Mouse (Mus musculus): Measurements from ENCODE around the gene Dnajc17. TPM values are rescaled to one million over a fixed set of nuclear protein-coding genes. Genes with fewer than 3 reads are reported as not detected.

Dnajc17 gene
- total RNA-seq, 2 experiments from 2014 or later = 24.4 to 26.0 TPM

DNA sequence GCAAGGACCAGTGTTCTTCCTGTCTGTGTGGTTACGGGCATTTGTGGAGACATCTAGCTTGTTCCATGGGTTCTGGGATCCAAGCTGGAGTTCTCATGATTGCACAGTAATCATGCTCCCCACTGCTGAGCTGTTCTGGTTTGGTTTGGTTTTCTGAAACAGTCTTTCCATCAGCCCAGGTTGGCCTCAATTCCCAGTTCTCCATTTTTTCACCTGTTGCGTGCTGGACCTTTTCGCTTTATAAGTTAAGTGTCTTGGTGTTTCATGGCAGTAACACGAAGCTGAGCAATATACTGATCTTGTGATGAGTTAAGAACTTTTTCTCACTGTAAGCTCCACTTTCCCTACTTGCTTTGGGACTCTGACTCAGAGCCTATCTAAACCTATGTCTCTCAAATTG, 44.6 kb downstream of the Dnajc17 start:
- no peak for DNase-seq (ENCODE audit: low spot score in 2 of 2)

DNA sequence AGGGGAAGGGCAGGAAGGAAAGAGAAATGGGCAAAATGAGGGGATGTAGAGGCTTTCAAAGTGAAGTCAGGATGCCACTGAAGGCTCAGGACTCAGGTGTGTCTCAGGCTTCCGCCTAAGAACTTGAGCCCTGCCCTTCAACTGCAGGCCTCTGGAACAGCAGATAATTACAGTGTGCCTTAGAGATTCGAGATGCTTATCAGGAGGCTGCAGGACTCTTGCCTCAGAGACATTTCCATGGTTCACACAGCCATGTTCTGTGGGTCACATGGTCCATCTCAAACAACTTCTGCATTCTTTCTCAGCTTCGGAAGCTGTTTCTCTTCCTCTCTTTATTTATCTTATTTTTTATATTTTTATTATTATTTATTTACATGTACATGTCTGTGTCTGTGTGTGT, 45.5 kb downstream of the Dnajc17 start:
- DNase-seq (ENCODE audit: low spot score in 2 of 2) = no peak

- DNase-seq (ENCODE audit: low spot score in 2 of 2) = no peak
Measured at GRCm38 (mm10) chr2:119161247-119161646, 47.3 kb downstream of the Dnajc17 start.

DNA sequence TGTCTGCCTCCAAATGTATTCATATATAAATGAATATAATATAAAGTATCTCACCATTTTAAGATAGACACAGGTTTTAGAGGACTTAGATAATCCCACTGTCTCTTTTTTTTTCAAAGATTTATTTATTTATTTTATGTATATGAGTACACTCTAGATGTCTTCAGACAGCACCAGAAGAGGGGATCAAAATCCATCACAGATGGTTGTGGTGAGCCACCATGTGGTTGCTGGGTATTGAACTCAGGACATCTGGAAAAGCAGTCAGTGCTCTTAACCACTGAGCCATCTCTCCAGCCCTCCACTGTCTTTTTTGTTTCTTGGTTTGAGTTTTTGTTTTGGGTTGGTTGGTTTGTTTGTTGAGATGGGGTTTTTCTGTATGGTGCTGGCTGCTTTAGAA, 50.8 kb downstream of the Dnajc17 start:
- no peak for DNase-seq (ENCODE audit: low spot score in 2 of 2)

DNA sequence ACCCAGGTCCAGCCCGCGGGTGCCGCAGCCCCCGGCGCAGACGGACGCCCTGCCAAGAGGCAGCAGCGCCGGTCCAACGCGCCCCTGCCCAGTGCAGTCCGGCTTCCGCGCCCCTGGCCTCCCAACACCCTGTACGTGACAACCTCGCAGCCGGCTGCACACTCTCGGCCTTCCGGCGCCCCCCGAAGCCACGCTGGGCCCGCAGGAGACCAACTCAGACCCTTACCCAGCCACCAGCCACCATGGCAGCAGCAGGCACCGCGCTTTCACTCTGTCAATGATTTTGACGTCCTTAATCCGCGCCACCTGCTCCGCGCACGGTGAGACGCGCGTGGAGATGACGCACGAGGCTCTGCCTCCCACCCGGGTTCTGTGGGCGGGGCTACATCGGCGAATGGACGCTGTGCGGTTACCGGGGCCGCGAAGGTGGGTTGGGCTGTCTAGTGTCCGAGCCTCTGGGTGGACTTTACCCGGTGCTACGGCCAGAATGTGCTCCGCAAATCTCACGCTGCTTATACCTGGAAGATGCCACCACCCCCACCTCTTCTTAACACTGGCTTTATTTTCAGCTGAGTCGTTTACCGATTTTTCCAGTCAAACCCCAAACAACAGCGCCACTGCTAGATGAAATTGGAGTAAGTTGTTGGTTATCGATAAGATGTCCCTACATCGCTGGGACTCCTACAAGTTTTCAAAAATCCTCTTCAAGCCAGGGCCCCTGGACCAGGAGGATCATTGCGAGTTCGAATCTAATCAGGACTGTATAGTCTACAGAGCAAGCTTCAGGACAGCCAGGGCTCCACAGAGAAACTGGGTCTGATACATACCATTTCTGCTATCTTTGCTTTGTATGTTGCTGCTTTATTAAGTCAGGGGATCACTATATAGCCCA, 51.7 kb downstream of the Dnajc17 start, which contains the start of gene Rmdn3:
Rmdn3 (minus strand) TSS at position 354 of the 892 bp plus-strand sequence.
- peak; percentile 78 to 91 for DNase-seq (ENCODE audit: low spot score in 2 of 2)

- peak in 1 of 2 experiments; percentile 18 for DNase-seq (ENCODE audit: low spot score in 2 of 2)
Measured at GRCm38 (mm10) chr2:119156081-119156680, 52.4 kb downstream of the Dnajc17 start.

GRCm38 (mm10) chr2:119155388-119155787, 53.2 kb downstream of the Dnajc17 start:
- no peak for DNase-seq (ENCODE audit: low spot score in 2 of 2)

DNA sequence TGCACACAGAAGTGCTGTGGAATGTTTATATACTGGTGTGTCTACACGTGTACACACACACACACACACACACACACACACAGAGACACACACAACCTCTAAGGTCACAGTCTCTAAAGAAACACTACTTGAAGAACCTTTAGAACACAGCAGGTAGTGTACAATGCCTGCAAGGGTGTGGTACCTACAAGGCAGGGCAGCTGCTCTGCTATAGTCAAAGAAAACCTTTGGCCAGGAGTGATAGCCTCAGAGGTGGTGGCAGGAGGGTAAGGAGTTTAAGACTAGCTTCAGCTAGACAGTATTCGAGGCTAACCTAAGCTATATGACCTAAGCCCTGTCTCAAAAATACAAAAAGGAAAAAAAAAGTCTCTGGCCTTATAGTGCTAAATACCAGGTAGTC, 53.9 kb downstream of the Dnajc17 start:
- DNase-seq (ENCODE audit: low spot score in 2 of 2) = no peak

DNA sequence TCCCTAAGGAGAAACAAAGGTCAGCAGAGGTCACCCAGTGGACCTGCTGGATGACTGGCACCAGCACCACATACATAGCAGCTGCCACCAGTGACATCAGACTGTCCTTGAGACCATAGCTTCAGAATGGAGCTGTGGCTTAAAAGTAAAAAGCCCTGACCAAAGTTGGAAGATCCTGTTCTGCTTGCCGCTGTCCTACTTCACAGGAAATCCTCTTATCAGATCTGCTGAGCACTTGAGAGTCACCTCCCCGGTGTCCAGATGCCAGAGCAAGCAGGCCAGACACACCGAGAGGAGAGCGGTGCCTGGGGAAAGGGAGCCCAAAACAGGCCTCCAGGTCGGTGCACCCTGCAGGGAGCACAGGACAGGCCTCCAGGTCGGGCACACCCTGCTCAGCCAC, 56.3 kb downstream of the Dnajc17 start:
- DNase-seq (ENCODE audit: low spot score in 2 of 2) = no peak

DNA sequence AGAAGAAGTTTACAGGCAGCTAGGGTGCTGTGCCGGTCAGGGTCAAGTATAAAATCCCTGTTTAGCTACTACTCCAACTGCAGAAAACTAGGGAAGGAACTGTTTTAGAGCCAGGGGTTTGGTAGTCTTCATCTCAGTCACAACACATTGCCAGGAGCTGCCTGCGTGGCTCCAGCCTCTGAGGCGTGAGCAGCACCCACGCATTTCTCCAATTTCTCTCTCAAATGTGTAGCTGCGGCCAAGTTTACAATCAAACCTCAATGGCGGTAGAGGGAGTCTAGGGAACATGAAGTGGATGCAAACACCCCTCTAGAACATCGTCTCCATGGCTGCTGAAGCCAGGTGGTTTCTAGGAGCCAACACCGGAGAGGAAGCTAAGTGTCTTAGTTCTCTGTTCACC, 60.8 kb downstream of the Dnajc17 start:
- no peak for DNase-seq (ENCODE audit: low spot score in 2 of 2)

GRCm38 (mm10) chr2:119147160-119147678, 61.4 kb downstream of the Dnajc17 start:
- DNase-seq (ENCODE audit: low spot score in 2 of 2) = no peak

DNA sequence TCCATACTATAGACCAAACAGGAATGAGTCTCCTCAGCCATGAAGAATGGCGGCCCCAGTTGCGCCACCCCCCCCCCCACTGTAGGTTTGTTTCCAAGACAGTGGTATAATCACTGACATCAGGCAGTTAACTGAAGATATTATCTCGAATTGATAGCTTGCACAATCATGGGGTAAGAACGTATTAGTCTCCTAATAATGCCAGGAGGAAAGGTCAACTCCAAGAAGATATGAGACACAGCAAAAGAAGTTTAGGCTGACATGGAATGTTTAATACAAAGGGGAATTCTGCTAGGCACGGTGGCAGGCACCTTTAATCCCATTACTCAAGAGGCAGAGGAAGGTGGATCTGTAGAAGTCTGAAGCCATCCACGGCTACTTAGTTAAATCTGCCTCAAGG, 62.2 kb downstream of the Dnajc17 start:
- DNase-seq (ENCODE audit: low spot score in 2 of 2) = no peak

- DNase-seq (ENCODE audit: low spot score in 2 of 2) = no peak
Measured at GRCm38 (mm10) chr2:119145199-119145598, 63.4 kb downstream of the Dnajc17 start.

DNA sequence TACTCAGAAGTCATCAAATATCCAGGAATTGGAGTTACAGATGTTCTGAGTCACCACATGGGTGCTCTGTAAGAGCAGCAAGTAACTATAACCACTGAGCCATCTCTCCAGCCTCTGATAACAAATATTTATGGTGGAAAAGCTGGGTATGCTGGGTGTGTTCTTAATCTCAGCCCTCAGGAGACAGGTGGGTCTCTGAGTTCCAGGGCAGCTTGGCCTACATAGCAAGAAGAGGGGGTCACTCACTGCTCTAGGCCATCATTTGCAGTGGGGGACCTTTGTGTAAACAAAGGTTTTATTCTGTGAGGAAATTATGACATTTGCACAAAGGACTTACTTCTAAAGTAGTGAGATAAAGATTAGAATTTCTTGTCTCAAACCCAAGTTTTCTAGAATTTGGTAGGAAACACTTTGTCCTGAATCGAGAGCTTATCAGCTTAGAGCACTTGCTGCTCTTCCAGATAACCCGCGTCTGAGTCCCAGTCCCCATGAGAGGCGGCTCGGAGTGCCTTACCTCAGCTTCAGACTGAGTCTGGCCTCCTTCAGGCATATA, 72.2 kb downstream of the Dnajc17 start:
- no peak for DNase-seq (ENCODE audit: low spot score in 2 of 2)

Other genes with a start within 250 kb of the Dnajc17 start
- gene Ccdc32, start 179.4 kb downstream of the Dnajc17 start, total RNA-seq (2021) = 10 to 100 TPM; 20.0 to 20.2 TPM
- 1 to 10 TPM; 8.6 to 8.7 TPM for gene Rpusd2, start 174.0 kb downstream of the Dnajc17 start, total RNA-seq (2021)
- 10 to 100 TPM; 11.6 to 13.5 TPM for gene Knl1, start 161.7 kb downstream of the Dnajc17 start, total RNA-seq (2021)
- 10 to 100 TPM; 13.5 to 17.3 TPM for gene Rad51, start 96.0 kb downstream of the Dnajc17 start, total RNA-seq (2021)
- 10 to 100 TPM; 40.5 to 42.5 TPM for gene Rmdn3, start 51.8 kb downstream of the Dnajc17 start, total RNA-seq (2021)
- 10 to 100 TPM in 1 of 2 experiments, 1 to 10 TPM in 1; 7.2 to 16.8 TPM for gene Gchfr, start 41.0 kb downstream of the Dnajc17 start, total RNA-seq (2021)
- under 1 TPM; 0.25 to 0.34 TPM for gene Gm14137, start 34.3 kb downstream of the Dnajc17 start, total RNA-seq (2021)
- 10 to 100 TPM; 38.8 to 43.2 TPM for gene Zfyve19, start 178 bp downstream of the Dnajc17 start, total RNA-seq (2021)
- not detected for gene Ppp1r14d, start 21.1 kb upstream of the Dnajc17 start, total RNA-seq (2021)
- gene Spint1, start 28.6 kb upstream of the Dnajc17 start, total RNA-seq (2021) = 10 to 100 TPM in 1 of 2 experiments, 1 to 10 TPM in 1; 8.2 to 17.6 TPM
- under 1 TPM; 0.62 to 0.76 TPM for gene Rhov, start 62.5 kb upstream of the Dnajc17 start, total RNA-seq (2021)
- gene Vps18, start 79.9 kb upstream of the Dnajc17 start, total RNA-seq (2021) = 10 to 100 TPM; 24.3 to 24.4 TPM
- gene Dll4, start 117.0 kb upstream of the Dnajc17 start, total RNA-seq (2021) = 10 to 100 TPM; 13.8 to 15.0 TPM
- 1 to 10 TPM; 1.3 to 2.0 TPM for gene Chac1, start 142.4 kb upstream of the Dnajc17 start, total RNA-seq (2021)